Mouse (Mus musculus) right cerebral cortex, adult 2 months (tissue): ENCODE measurements around the gene Proca1.
A peak's percentile ranks its signal among the peaks of the same experiment; 100 is the strongest.
"Not testable (repeated sequence)": the region's sequence is repeated elsewhere in the genome, so short reads cannot be mapped to it uniquely, and the experiment has no call there.

Experiments
- DNase-seq, 2 experiments: peaks; one replicate each; pipeline ENCODE4 v3.0.0; 2021 to 2022; ENCODE audit warnings: low spot score in 2 of 2

The Proca1 gene

DNA sequence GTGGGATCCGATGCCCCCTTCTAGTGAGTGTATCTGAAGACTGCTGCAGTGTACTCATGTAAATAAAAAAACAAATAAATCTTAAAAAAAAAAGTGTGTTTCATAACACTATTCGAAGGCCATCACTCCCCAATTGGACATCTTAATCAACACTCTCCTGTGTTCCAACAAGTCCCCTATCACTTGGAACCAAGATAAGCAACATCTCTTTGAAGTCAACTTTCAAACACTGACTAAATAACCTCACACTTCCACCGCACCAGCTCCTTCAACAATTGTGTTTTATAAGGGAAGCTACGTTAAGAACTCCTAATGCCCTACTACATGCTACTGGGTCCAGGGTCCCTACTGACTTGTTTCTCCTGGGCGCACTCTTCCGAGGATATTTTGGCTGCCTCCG is 10.7 kb upstream of the Proca1 start:
- DNase-seq: no peak

DNA sequence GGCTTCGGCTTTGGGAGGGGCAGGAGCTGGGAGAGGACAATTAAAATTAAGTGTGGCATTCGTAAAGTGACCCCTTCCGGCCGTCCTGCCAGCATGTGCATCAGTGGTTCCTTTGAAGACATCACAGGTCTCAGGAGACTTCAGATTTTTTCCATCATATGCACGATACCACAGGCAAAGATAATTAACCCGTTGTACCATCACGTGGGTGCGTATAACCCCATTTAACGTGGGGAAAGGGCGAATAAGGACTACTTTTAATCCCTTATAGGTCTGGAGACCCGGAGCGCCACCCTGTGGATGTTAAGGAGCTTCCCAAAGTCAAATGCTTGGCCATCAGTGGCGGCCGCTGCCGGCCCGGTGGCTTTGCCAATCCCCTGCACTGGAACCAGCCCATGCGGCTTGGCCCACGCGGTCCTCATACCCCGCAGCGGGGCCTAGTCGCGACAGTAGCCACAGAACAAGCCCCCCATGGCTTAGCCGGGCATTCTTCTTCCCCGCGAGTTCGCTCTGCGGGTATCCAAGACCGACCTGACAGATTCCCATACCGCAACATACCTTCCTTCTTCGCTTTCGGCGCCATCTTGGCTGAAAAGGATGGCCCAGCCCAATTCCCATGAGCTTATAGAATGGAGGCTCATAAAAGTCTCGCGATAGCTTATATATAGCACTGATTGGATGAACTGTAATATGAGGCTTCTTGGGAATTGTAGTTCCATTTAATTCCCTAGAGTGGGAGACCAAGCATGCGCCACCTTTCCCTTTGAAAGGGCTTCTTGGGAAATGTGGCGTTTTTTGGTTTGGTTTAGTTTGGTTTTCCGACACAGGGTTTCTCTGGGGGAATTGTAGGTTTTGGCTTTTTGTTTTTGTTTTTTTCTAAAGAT is 10.0 kb upstream of the Proca1 start, which contains the start of gene Rpl23a:
Rpl23a (minus strand) TSS at position 624 of the 884 bp plus-strand sequence.
- DNase-seq: peak; percentile 88 to 93

DNA sequence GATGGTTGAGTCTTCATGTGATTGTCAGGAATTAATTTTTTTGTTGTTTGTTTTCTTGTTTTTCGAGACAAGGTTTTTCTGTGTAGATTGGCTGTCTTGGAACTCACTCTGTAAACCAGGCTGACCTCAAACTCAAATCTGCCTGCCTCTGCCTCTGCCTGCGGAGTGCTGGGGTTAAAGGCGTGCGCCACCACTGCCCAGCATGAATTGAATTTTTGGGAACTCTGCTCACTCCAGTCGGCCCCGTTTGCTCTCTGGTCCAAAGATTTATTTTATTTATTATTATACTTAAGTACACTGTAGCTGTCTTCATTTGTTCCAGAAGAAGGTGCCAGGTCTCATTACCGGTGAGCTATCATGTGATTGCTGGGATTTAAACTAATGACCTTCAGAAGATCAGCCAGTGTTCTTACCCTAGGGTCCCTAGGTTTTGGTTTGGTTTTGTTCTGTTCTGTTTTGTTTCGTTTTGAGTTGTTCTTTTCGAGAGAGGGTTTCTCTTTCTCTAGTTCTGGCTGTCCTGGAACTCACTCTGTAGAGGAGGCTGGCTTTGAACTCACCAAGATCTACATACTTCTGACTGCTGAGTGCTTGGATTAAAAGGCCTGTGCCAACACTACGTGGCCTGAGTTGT is 9.2 kb upstream of the Proca1 start:
- DNase-seq: no peak

DNA sequence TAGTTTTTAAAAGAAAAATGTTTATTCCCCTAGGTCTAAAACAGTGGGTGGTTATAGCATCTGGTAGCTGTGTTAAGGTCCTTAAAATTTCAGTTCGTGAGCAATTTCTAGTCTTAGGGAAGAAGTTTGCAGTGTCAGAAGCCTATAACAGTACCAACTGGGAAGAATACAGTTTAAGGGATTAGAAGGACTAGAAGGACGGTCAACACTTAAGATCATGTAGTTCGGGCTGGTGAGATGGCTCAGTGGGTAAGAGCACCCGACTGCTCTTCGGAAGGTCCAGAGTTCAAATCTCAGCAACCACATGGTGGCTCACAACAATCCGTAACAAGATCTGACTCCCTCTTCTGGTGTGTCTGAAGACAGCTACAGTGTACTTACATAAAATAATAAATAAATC is 8.5 kb upstream of the Proca1 start:
- DNase-seq: not testable (repeated sequence)

DNA sequence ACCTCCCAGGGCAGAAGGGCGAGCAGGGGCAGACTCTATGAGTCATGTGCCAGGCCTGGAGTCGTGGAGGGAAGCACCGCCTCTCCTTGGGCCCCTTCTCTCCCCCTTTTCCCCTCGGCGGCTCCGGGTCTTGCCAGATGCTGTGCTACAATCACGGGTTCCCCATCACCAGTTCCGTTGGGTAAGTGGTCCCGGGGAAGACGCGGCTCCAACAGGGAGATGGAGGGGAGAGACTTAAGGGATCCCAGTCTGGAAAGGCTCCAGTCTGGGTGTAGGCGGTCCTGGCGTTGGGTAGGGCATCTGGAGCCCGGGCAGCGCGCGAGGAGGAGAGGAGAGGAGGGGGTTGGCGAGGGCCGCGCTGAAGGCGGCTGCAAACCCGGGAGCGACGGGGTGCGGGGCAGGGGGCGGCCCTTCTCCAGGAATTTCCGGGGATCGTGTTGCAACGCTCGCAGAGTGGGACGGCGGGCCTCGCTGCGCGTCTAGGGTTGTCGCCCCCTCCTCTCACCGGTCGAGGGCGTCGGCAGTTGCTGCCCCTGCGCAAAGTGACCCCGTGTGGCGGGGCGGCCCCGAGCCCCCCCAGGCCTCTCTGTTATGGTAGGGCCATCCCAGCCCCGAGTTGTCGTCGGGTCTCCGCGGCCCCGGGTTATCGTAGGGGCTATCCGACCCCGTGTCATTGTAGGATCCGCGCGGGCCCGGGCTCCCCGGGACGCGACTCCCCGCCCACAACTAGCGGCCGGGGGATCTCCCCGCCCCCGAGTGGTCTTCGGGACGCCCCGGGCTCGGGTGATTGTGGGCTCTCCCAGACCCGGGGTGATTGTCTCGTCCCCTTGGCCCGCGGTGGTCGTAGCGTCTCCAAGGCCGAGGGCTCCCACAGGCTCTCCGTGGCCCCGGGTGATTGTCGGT is 4.6 kb upstream of the Proca1 start, which contains the start of gene Rab34:
Rab34 (plus strand) TSS at position 100 of the 903 bp plus-strand sequence.
- DNase-seq: peak; percentile 57 to 62

DNA sequence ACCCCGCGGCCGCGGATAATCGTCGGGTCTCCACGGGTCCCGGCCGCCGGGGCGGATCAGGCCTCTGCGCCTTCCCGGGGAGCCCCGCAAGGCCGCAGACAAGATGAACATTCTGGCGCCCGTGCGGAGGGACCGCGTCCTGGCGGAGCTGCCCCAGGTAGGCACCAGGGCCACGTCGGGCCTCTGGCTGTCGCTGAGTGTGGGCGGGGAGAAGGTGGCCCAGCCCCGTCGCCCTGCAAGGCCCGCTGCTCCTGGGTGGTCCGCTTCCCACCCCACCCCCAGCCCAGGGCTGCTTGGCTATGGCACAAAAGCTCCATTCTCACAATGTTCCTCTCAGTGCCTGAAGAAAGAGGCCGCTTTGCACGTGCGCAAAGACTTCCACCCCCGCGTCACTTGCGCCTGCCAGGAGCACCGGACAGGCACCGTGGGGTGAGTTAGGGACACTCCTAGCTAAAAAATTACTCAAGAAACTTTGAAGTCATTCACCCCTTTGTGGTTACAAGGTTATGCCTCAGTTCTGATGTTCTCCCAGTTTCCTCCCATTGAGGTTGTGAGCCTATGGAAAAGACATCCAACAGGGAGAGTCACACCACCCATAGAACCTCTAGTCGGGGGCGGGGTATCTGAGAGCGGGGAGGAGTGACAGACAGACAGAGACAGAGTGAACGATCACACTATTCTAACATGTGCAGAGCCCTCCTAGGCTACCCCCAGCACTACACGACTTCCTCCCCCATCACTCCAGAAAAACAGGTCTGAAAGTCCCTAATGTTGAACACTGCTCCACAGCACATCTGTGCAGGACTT is 3.8 kb upstream of the Proca1 start:
- DNase-seq: peak; percentile 70 to 72

DNA sequence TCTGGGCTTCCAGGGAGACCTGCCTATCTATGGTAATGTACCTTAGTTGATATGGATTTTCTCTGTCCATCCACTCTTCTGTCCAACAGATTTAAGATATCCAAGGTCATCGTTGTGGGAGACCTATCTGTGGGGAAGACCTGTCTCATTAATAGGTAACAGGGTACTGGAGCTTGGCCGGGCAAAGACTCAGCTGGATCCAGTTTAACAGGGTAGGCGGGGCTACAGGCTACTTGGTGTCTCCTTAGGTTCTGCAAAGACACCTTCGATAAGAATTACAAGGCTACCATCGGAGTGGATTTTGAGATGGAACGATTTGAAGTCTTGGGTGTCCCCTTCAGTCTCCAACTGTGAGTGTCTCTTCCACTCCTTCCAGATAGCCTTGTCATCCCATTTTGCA is 3.2 kb upstream of the Proca1 start:
- DNase-seq: no peak

DNA sequence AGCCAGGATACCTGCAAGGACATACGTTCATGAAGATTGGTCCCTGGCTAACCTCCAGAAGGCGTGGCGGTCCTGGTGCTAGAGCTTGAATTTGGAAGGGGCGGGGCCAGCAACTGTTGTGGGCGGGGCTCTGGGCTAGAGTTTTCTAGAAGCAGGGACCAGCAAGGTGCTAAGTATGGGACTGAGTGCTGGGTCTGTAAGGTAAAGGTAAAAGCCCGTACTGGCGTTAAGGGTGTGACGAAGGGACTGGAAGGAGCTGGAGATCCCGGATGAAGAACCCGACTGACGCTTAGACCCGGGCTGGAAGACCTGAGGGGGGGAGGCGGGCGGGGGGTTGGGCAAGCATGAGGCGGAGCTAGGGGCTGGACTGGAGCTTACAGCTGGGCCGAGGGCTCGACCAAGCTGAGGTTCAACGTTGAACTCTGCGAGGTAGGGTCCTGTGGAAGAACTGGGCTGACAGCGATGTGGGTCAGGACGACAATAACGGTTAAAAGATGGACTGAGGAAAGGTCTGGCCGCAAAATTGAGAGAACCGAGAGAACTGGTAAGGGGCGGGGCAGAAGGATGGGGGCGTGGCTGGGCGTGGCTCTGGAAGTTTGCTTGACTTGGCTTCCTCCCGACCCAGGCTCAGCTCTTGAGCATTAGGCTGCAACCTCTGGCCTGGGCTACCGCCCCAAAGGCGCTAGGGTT is 1.4 kb downstream of the Proca1 start:
- DNase-seq: no peak

DNA sequence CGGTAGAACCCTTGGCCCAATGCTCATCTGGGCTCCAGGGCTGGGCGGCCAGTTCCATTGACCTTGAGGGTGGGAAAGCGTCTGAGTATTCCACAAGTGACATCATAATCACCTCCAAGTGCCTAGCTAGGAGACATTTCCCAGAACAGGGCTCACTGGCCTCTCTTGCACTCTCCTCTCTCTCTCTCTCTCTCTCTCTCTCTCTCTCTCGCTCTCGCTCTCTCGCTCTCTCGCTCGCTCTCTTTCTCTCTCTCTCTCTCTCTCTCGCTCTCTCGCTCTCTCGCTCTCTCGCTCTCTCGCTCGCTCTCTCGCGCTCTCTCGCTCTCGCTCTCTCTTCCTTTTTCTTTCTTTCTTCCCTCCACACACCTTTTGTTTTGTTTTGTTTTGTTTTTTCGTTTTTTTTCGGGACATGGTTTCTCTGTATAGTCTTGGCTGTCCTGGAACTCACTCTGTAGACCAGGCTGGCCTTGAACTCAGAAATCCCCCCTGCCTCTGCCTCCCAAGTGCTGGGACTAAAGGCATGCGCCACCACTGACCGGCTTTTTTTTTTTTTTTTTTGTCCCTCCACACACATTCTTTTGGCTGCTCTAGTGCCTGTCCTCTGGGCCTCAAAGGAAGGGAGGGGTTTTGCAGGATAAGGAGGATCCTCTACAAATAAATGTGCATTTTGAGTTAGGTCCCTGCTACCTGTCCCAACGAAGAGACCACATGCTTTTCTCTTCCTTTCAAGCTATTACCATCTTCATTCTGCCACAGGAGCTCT is 2.1 kb downstream of the Proca1 start:
- DNase-seq: no peak

DNA sequence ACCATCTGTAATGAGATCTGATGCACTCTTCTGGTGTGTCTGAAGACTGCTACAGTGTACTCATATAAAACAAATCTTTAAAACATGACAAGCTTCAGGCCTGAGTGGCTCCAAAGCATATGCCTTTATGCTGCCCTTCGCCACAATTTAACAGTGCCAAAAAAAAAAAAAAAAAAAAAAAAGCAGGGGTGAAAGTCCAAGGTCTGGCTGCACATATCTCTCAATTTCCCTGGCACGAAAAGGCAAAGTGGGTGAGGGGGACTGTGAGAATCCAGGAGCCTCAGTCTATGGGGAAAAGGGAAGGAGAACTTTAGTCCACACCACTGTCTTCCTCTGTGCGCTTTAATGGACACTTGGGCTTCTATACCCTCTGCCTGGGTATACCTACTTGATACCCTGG is 9.2 kb downstream of the Proca1 start:
- DNase-seq: no peak

DNA sequence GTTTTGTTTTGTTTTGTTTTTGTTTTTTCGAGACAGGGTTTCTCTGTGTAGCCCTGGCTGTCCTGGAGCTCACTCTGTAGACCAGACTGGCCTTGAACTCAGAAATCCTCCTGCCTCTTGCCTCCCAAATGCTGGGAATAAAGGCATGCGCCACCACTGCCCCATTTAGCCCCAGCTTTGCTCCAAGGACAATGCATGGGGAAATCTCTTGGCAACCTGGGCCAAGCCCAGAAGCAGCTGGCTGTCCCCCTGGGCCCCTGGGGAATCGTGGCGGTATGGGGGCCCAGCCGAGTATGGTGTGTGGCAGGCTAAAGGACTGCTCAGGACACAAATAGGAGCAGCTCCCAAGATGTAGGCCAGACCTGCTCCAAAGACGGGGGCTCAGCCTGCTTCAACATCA is 11.1 kb downstream of the Proca1 start:
- no peak for DNase-seq

DNA sequence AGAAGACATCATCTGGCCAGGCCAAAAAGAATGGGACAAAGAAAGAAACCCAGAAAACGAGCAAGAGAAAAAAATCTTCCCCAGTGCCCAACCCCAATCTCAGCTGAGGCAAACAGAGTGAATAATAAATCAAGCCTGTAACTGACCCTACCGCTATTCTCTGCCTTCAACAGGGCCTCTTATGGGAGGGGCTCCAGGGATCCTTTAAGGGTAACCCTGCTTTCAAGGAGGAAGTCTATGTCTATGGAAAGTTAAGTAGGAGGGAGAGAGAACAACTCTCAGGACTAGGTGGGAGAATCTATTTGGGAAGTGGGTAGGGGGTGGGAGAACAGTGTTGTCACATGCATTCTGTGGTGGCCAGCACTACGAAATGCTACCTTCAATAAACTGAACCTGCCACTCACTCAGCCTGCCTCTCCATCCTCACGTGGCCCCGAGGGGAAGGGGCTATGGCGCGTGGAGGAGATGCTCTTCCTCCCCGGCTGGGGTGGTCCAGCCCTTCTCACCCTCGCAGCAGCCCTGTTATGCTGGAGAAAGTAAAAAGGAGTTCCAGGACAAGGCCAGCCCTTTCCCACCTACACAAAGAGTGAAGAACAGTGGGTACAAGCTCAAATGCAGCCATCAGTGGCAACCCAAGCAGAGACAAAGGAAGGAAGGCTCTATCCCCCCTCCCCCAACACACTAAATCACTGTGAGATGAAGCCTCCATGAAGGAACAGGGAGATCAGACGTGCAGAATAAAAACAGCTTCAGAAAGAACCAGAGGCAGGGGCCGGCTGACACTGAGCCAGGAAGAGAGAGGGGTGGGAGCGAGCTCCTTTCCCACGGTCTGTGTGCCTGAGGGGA is 12.4 kb downstream of the Proca1 start:
- no peak for DNase-seq

DNA sequence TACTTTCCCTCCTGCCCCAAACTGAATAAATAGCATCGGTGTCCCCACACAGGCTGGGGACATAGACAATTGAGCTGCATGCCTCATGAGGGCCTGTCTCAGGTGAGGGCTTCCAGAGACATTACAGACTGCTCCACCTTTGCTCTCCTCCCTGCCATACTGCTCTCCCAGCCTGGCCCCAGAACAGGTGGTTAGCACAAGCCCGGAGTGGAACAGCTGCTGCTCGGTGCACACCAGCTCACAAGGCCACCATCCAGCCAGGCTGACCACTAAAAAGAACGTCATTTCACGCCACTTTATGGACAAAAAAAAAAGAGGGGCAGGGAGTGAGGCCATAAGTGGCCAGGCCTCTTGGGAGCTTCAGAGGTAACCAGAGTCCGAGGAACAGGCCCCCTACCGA is 14.0 kb downstream of the Proca1 start:
- DNase-seq: no peak

DNA sequence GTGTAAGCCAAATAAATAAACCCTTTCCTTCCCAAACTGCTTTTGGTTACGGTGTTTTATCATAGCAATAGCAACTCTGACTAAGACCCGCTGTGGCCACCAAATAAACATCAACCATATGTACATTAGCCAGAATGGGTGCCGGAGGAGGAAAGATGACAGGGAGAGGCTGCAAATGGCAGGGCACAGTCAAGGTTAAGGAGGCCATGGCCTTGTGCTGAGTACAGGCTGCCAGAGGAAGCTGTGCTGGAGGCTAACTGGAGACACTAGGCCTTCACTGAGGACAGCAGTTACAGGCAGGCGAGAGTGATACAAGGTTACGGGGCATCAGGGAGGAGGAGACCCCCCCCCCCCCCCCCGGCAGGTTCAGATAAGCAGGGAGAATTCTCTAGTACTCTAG is 16.7 kb downstream of the Proca1 start:
- DNase-seq: no peak

DNA sequence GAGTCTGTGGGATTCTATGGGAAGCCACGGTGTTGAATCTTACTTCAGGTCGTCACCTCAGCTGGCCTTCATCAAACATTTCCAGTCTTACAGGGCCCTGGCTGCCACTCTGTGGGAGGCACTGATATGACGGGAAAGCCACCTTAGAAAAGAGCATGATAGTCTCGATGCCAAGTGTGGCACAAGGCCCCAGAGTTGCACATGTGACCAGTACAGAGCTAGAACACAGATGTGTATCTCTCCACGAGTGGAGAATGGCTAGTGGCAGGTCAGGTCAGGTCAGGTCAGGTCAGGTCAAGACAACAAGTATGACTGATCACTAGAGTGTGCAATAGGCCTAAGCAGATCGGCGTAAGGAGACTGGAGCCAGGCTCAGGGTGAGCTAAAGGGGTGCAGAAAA is 17.4 kb downstream of the Proca1 start:
- DNase-seq: no peak

DNA sequence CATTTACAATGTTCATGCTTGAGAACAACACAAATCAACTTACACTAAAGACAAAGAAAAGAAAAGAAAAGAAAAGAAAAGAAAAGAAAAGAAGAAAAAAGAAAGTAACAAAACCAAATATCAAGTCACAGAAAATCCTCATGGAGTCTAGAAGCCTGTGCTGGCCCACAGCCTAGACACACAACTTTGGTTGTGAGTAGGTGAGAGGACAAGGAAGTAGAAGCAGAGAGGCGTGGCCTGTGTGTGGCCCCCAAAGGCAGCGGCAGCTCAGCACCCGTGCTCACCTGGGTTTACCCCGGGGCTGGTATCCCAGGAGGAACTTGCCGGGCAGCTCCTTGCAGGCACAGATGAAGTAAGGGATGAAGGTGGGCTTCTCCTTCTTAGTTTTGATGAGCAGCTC is 18.3 kb downstream of the Proca1 start:
- DNase-seq: no peak

DNA sequence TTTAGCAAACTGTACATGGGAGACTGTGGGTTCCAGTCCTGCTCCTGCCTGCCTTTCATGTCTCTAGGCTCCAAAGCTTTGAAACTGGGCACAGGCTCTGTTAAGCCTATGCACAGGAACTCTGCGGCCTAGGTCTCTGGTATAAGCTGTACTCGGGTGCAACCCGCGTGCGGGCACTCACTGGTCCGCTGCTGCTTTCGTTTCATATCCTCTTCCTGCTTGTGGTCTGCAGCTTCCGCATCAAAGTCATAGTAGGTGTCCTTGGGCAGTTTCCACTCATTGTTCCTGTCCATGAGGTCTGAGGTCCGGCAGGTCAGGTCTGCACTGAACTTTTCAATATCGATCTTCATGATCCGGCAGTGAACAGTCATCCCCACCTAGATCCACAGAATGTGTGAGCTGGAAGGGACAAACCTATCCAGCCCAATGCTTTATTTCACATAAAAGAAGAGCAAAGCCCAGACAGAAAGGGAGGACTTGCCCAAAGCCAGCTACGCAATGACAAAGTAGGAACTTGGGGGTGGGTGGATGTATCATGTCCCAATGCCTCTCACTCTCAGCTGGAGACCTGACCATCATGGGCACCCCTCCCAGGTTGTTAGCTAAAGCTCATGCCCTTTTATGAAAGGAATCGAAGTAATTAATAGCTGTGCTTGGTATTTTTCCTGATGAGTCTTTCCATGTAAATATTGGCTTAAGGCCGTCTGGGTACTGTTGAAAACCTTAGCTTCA is 20.1 kb downstream of the Proca1 start:
- DNase-seq: no peak

DNA sequence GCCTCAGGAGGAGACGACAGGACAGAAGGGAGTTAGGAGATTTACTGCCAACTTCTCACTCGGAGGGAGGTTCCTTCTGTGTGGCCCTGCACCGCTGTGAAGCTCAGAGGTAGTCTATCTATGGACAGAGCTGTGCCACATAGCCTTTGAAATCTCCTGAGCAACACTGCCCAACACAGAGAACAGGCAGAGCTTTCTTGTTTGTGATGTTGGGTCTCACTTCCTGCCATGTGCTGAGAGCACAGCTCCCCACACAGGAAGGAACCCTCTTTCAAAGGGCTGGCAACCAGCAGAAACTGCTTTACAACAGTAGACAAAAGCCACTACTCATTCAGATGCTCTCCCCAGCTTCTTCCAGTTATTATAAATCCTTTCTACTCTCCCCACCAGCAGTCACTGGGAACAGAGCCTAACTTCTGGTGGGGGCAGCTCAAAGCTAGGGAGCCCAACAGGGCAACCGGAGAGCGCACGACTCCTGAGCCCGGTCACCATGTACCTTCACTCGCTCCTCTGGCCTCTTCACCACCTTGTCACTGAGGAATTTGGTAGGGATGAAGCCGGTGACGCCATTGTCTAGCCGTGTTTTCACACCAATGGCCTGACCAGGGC is 22.6 kb downstream of the Proca1 start:
- DNase-seq: no peak
